Mouse (Mus musculus): ENCODE results near the gene Ccdc97.

- TF ChIP-seq CTCF (IDR thresholded peaks at IDR 0.05; ENCODE audit: extremely low read depth, insufficient read depth, low read length), result no peak
- TF ChIP-seq POLR2A (IDR thresholded peaks at IDR 0.05; ENCODE audit: extremely low read depth, insufficient read depth, low read length), result peak; percentile 68
These were observed 38.2 kb downstream of the Ccdc97 start, which contains the start of gene B9d2 for GRCm38 (mm10) chr7:25680514-25681258.
